Mouse (Mus musculus): ENCODE measurements around the gene Nsun2. TPM values are rescaled to one million over a fixed set of nuclear protein-coding genes. Genes with fewer than 3 reads are reported as not detected.

Nsun2 gene
- polyA plus RNA-seq, 1 experiment = 18.9 TPM

- H3K4me3 ChIP-seq (ENCODE audit: insufficient read depth, low read depth, low read length) = no peak overlapping the region
These were observed 104.6 kb downstream of the Nsun2 start for GRCm38 (mm10) chr13:69638108-69638626.

GRCm38 (mm10) chr13:69639251-69639650, 105.7 kb downstream of the Nsun2 start:
- H3K4me3 ChIP-seq (ENCODE audit: insufficient read depth, low read depth, low read length) = no peak overlapping the region
- H3K27ac ChIP-seq (replicated peaks; ENCODE audit: low read depth, low read length) = no peak overlapping the region
- H3K4me1 ChIP-seq (ENCODE audit: control insufficient read depth, insufficient read depth, insufficient read length, low read length) = no peaks in the 10 kb centered on the region

More at GRCm38 (mm10) chr13:69638108-69638626, 104.6 kb downstream of the Nsun2 start:
- no peak overlapping the region for H3K27ac ChIP-seq (replicated peaks; ENCODE audit: low read depth, low read length)
- H3K4me1 ChIP-seq (ENCODE audit: control insufficient read depth, insufficient read depth, insufficient read length, low read length) = no peaks in the 10 kb centered on the region

- no peak overlapping the region for H3K4me3 ChIP-seq (ENCODE audit: insufficient read depth, low read depth, low read length)
- no peaks in the 10 kb centered on the region for H3K4me1 ChIP-seq (ENCODE audit: control insufficient read depth, insufficient read depth, insufficient read length, low read length)
- H3K27ac ChIP-seq (replicated peaks; ENCODE audit: low read depth, low read length) = no peak overlapping the region
These were observed 106.6 kb downstream of the Nsun2 start for GRCm38 (mm10) chr13:69640126-69640525.

GRCm38 (mm10) chr13:69640541-69640940, 107.0 kb downstream of the Nsun2 start:
- no peak overlapping the region for H3K27ac ChIP-seq (replicated peaks; ENCODE audit: low read depth, low read length)
- no peaks in the 10 kb centered on the region for H3K4me1 ChIP-seq (ENCODE audit: control insufficient read depth, insufficient read depth, insufficient read length, low read length)
- H3K4me3 ChIP-seq (ENCODE audit: insufficient read depth, low read depth, low read length) = no peak overlapping the region

- Histone ChIP-seq H3K27ac (replicated peaks; ENCODE audit: low read depth, low read length) (no peak overlapping the region), H3K4me1 (ENCODE audit: control insufficient read depth, insufficient read depth, insufficient read length, low read length) (no peaks in the 10 kb centered on the region), H3K4me3 (ENCODE audit: insufficient read depth, low read depth, low read length) (no peak overlapping the region)
These were observed 107.5 kb downstream of the Nsun2 start for GRCm38 (mm10) chr13:69641017-69641416.

- Histone ChIP-seq H3K4me3 (ENCODE audit: insufficient read depth, low read depth, low read length) (no peak overlapping the region), H3K4me1 (ENCODE audit: control insufficient read depth, insufficient read depth, insufficient read length, low read length) (no peaks in the 10 kb centered on the region), H3K27ac (replicated peaks; ENCODE audit: low read depth, low read length) (no peak overlapping the region)
These were observed 109.2 kb downstream of the Nsun2 start for GRCm38 (mm10) chr13:69642656-69643216.

- no peak overlapping the region for H3K4me3 ChIP-seq (ENCODE audit: insufficient read depth, low read depth, low read length)
- H3K27ac ChIP-seq (replicated peaks; ENCODE audit: low read depth, low read length) = no peak overlapping the region
- H3K4me1 ChIP-seq (ENCODE audit: control insufficient read depth, insufficient read depth, insufficient read length, low read length) = no peaks in the 10 kb centered on the region
These were observed 110.4 kb downstream of the Nsun2 start for GRCm38 (mm10) chr13:69643937-69644336.

GRCm38 (mm10) chr13:69644427-69645166, 111.1 kb downstream of the Nsun2 start:
- H3K4me3 ChIP-seq (ENCODE audit: insufficient read depth, low read depth, low read length) = no peak overlapping the region
- H3K27ac ChIP-seq (replicated peaks; ENCODE audit: low read depth, low read length) = no peak overlapping the region
- no peaks in the 10 kb centered on the region for H3K4me1 ChIP-seq (ENCODE audit: control insufficient read depth, insufficient read depth, insufficient read length, low read length)

GRCm38 (mm10) chr13:69645694-69646423, 112.3 kb downstream of the Nsun2 start:
- Histone ChIP-seq H3K4me3 (ENCODE audit: insufficient read depth, low read depth, low read length) (no peak overlapping the region), H3K4me1 (ENCODE audit: control insufficient read depth, insufficient read depth, insufficient read length, low read length) (no peaks in the 10 kb centered on the region), H3K27ac (replicated peaks; ENCODE audit: low read depth, low read length) (no peak overlapping the region)

- H3K4me1 ChIP-seq (ENCODE audit: control insufficient read depth, insufficient read depth, insufficient read length, low read length) = no peaks in the 10 kb centered on the region
- no peak overlapping the region for H3K27ac ChIP-seq (replicated peaks; ENCODE audit: low read depth, low read length)
- H3K4me3 ChIP-seq (ENCODE audit: insufficient read depth, low read depth, low read length) = no peak overlapping the region
These were observed 112.9 kb downstream of the Nsun2 start for GRCm38 (mm10) chr13:69646481-69646880.

GRCm38 (mm10) chr13:69654508-69654907, 121.0 kb downstream of the Nsun2 start:
- Histone ChIP-seq H3K4me3 (ENCODE audit: insufficient read depth, low read depth, low read length) (no peak overlapping the region), H3K4me1 (ENCODE audit: control insufficient read depth, insufficient read depth, insufficient read length, low read length) (no peaks in the 10 kb centered on the region), H3K27ac (replicated peaks; ENCODE audit: low read depth, low read length) (no peak overlapping the region)

- Histone ChIP-seq H3K4me1 (ENCODE audit: control insufficient read depth, insufficient read depth, insufficient read length, low read length) (no peaks in the 10 kb centered on the region), H3K27ac (replicated peaks; ENCODE audit: low read depth, low read length) (no peak overlapping the region), H3K4me3 (ENCODE audit: insufficient read depth, low read depth, low read length) (no peak overlapping the region)
These were observed 138.6 kb downstream of the Nsun2 start for GRCm38 (mm10) chr13:69672121-69672520.

GRCm38 (mm10) chr13:69672565-69672964, 139.0 kb downstream of the Nsun2 start:
- H3K4me3 ChIP-seq (ENCODE audit: insufficient read depth, low read depth, low read length) = no peak overlapping the region
- no peaks in the 10 kb centered on the region for H3K4me1 ChIP-seq (ENCODE audit: control insufficient read depth, insufficient read depth, insufficient read length, low read length)
- H3K27ac ChIP-seq (replicated peaks; ENCODE audit: low read depth, low read length) = no peak overlapping the region

- Histone ChIP-seq H3K27ac (replicated peaks; ENCODE audit: low read depth, low read length) (no peak overlapping the region), H3K4me1 (ENCODE audit: control insufficient read depth, insufficient read depth, insufficient read length, low read length) (no peaks in the 10 kb centered on the region), H3K4me3 (ENCODE audit: insufficient read depth, low read depth, low read length) (no peak overlapping the region)
These were observed 139.8 kb downstream of the Nsun2 start for GRCm38 (mm10) chr13:69673197-69673920.
